Mouse (Mus musculus) liver, embryonic 16.5 days (tissue): ENCODE results near the gene Fgd3. TPM values are rescaled to one million over a fixed set of nuclear protein-coding genes. Genes with fewer than 3 reads are reported as not detected.

Source experiments
- ATAC-seq: fragments of 200-750 bp; cut with Nextera tagmentation; 2 replicates; pipeline ENCODE4 v1.8.0; 2017; ENCODE audit warnings: low read depth, mild to moderate bottlenecking, moderate number of reproducible peaks, moderate library complexity
- H3K27ac ChIP-seq: fragments of 300-500 bp; sonication (generic); 2 replicates; pipeline ENCODE4 v1.5.1; 2014; ENCODE audit warnings: mild to moderate bottlenecking, low read length
- H3K27me3 ChIP-seq: fragments of 300-500 bp; sonication (generic); 2 replicates; pipeline ENCODE4 v1.6.1; 2014; ENCODE audit warnings: low read depth, low read length, mixed read lengths; ENCODE audit not compliant: control insufficient read depth, insufficient read depth
- H3K36me3 ChIP-seq: fragments of 300-500 bp; sonication (generic); 2 replicates; pipeline ENCODE4 v1.6.1; 2014; ENCODE audit warnings: mild to moderate bottlenecking; ENCODE audit not compliant: control insufficient read depth, insufficient read depth
- H3K4me1 ChIP-seq: fragments of 300-500 bp; sonication (generic); 2 replicates; pipeline ENCODE4 v1.6.1; 2014; ENCODE audit warnings: low read depth, low read length, mixed read lengths; ENCODE audit not compliant: control insufficient read depth
- H3K4me2 ChIP-seq: fragments of 300-500 bp; sonication (generic); 2 replicates; pipeline ENCODE4 v1.6.1; 2014; ENCODE audit warnings: low read depth, low read length, mixed read lengths
- H3K4me3 ChIP-seq: fragments of 300-500 bp; sonication (generic); 2 replicates; pipeline ENCODE4 v1.5.1; 2014; ENCODE audit warnings: low read depth, mild to moderate bottlenecking, low read length
- H3K9ac ChIP-seq: fragments of 300-500 bp; sonication (generic); 2 replicates; pipeline ENCODE4 v1.6.1; 2014; ENCODE audit warnings: low read depth, low read length
- H3K9me3 ChIP-seq: fragments of 300-500 bp; sonication (generic); replicated peaks from 2 replicates; pipeline ENCODE4 v1.6.1; 2016; ENCODE audit warnings: low read length; ENCODE audit not compliant: control insufficient read depth
- WGBS: fragments of 180-500 bp; shearing (Covaris S2); extraction: QIAGEN DNeasy Blood & Tissue Kit; methylation state at CpG from one replicate; pipeline ENCODE4 v1.1.7; 2014; ENCODE audit not compliant: insufficient replicate concordance; 5-methylcytosine and 5-hydroxymethylcytosine counted together
- polyA plus RNA-seq: library from polyadenylated mRNA; unstranded; fragments of >200 nt; fragmentation: Nextera tagmentation; extraction: Ambion mirVana; gene quantifications from 2 replicates; pipeline ENCODE4 v1.2.1, GENCODE M21; 2015

Gene Fgd3
- polyA plus RNA-seq, 1 experiment from 2014 or later = 0.70 TPM

DNA sequence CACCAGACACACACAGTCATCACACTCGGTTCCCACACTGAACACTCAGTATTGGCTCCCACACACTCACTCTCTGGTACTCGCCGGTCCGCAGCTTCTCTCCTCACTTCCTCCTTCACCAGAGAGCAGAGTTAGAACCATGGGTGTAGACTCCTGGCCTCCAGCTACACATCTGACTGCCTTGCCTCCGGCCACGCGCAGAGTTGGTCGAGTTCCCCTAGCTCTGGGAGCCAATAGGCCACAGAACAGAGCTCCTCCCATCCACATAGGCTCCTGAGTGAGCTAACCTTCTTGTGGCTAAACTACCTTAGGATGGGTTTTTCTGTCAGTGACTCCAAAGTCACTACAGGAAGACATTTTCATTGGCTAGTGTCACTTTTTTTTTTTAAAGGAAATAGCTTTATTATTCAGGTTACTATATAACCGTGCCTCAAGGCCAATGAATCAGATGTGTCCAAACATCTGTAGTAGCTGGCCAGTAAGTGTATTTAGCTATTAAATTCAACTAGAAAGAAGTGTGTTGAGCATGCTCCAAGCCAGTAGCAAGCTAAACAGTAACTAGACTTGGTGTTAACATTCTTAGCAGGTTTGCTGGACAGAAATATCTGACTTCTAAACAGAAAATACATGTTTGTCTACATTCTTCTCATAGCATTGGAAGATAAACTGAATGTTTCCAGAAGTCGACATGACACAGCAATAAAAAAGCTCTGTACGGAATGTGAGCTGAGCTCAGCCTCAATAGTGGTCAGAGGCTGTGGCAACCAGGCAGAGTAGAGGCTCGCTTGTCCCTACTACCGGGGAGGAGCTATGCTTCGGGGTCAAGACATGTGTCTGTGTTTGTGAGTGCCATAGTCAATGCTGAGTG, 21.4 kb downstream of the Fgd3 start:
- Histone ChIP-seq H3K4me2 (no peak overlapping the region), H3K36me3 (no peaks in the 10 kb centered on the region), H3K4me1 (peaks cover 5% of the 10 kb centered on the region), H3K9ac (no peak overlapping the region), H3K9me3 (no peaks in the 10 kb centered on the region), H3K27me3 (no peaks in the 10 kb centered on the region), H3K27ac (peak overlapping the region; percentile 60), H3K4me3 (no peak overlapping the region)
- ATAC-seq = peak; percentile 43; the same call in 1 of the 2 replicates
- 28% methylated on average over 14 of the region's 14 CpGs for WGBS

DNA sequence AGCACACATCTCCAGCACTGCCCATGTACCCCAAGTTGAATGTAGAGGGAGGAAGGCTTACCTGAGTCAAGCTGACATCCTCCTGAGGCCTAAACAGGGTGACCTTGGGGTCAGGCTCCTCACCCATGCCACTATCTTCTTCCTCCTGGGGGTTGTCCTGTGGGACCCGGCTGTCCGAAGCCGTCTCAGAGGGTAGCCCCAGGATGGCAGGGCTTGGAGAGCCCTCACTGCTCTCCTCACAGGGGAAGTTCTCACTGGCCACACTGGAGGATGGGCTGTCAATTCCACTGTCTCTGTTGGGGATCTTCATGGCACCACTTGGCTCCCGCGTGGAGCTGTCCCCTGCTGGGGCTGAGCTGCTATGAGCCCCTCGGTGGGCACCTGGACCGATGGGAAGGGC, 23.8 kb downstream of the Fgd3 start:
- 78% methylated on average over 7 of the region's 7 CpGs for WGBS
- Histone ChIP-seq H3K4me1 (peaks cover 5% of the 10 kb centered on the region), H3K9me3 (no peaks in the 10 kb centered on the region), H3K9ac (no peak overlapping the region), H3K36me3 (no peaks in the 10 kb centered on the region; the same call in 1 of the 2 replicates), H3K27me3 (no peaks in the 10 kb centered on the region), H3K4me2 (no peak overlapping the region), H3K27ac (no peak overlapping the region), H3K4me3 (no peak overlapping the region)
- ATAC-seq = no peak

DNA sequence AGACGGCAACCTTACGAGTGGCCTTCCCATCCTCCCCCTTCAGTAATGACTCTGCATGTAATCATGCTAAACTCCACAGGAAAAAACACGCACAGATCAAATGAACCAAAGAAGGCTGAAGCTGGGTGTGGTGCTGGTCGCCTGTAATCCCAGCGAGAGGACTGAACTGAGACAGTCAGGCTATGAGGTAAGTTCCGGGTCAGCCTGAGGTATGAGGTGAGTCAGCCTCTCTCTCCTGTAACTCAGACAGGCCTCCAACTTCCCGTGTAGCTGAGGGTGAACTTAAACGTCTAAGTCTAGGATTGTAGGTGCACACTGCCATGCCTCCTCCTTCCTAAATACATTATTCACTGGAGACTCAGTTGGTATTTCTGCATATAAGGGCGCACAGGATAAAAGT, 26.0 kb downstream of the Fgd3 start:
- ATAC-seq = no peak
- no peaks in the 10 kb centered on the region for H3K9me3 ChIP-seq
- 53% methylated on average over 9 of the region's 9 CpGs for WGBS

DNA sequence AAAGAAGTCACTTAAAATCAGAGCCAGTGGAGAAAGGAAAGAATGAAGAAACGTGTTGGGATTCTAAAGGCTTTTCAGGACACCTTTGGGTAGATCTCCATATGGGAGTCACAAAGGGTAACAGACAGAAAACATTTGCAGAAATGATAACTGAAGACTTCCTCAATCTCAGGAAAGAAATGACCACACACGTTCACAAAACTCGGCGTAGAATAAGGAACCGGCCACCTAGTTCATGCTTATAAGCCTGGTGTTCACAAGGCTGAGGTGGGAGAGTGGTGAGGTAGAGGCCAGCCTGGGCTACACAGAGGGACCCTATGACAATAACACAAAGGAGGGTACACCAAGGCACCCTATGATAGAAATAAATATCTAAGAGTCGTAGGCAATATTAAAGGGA, 28.2 kb downstream of the Fgd3 start:
- no peak for ATAC-seq
- H3K4me1 ChIP-seq = no peaks in the 10 kb centered on the region
- WGBS = 41% methylated on average over 6 of the region's 6 CpGs
- no peak overlapping the region for H3K9ac ChIP-seq
- no peaks in the 10 kb centered on the region for H3K9me3 ChIP-seq
- no peak overlapping the region for H3K4me3 ChIP-seq
- H3K27ac ChIP-seq = no peak overlapping the region
- peaks cover 1% of the 10 kb centered on the region for H3K36me3 ChIP-seq
- no peak overlapping the region for H3K4me2 ChIP-seq
- no peaks in the 10 kb centered on the region for H3K27me3 ChIP-seq

More for the DNA sequence above, 26.0 kb downstream of the Fgd3 start:
- H3K27me3 ChIP-seq = no peaks in the 10 kb centered on the region
- H3K4me3 ChIP-seq = no peak overlapping the region
- no peak overlapping the region for H3K27ac ChIP-seq
- H3K4me1 ChIP-seq = peaks cover 1% of the 10 kb centered on the region
- H3K4me2 ChIP-seq = no peak overlapping the region
- H3K36me3 ChIP-seq = no peaks in the 10 kb centered on the region; the same call in 1 of the 2 replicates
- no peak overlapping the region for H3K9ac ChIP-seq

DNA sequence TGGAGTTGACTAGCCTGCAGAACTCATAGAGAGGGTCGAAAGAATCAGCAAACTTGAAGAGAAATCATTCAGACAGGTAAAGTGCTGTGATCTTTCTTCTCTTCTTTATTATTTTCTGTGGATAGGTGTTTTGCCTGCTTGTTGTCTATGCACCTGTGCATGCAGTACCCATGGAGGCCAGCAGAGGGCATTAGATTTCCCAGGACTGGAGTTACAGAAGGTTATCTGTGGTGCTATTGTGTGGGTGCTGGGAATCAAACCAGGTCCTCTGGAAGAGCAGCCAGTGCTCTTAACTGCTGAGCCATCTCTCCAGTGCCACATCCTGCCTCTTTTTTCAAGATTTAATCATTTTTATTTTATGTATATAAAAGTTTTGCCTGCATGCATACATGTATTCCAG, 28.7 kb downstream of the Fgd3 start:
- Histone ChIP-seq H3K36me3 (peaks cover 3% of the 10 kb centered on the region), H3K9me3 (no peaks in the 10 kb centered on the region), H3K27me3 (no peaks in the 10 kb centered on the region), H3K4me2 (no peak overlapping the region), H3K4me3 (no peak overlapping the region), H3K9ac (no peak overlapping the region), H3K4me1 (no peaks in the 10 kb centered on the region), H3K27ac (no peak overlapping the region)
- ATAC-seq = no peak
- 42% methylated on average over 1 of the region's 1 CpGs for WGBS

DNA sequence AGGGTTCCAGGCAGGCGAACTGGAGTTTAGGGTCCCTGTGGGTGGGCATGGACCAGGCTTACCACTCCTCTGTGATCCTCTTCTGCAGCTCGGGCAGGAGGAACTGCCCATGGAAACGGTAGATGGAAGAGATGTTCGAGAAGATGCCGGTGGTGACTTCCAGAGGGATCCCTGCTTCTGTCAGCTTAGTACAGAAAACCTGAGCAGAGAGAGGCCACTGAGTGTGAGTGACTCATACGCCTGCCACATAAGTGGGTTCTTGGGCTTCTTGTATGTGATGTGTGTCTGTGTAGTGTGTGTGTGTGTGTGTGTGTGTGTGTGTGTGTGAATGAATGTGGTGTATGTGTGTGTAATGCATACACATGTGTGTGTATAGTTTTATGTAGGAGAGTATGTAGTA, 32.9 kb downstream of the Fgd3 start:
- Histone ChIP-seq H3K4me2 (no peak overlapping the region), H3K9ac (no peak overlapping the region), H3K27me3 (no peaks in the 10 kb centered on the region), H3K36me3 (peaks cover 6% of the 10 kb centered on the region), H3K4me3 (no peak overlapping the region), H3K27ac (no peak overlapping the region), H3K9me3 (no peaks in the 10 kb centered on the region), H3K4me1 (no peaks in the 10 kb centered on the region)
- ATAC-seq = no peak
- 70% methylated on average over 6 of the region's 6 CpGs for WGBS

DNA sequence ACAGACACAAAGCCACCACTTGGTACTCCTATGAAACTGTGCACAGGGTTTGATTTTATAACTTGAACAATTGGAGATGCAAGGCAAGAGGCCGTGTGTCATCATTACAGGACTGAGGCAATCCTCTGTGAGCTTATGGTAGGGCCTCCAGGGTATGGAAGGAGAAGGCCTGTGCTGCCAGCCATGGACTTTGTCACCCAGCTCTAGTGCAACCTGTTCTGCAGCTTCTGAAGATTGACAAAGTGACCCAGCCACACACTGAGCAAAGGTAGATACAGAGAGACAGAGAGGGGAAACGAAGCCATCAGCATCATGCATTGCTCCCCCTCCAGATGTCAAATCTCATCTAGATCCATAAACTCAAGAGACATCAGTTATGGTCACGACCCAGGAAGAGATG, 33.4 kb downstream of the Fgd3 start:
- Histone ChIP-seq H3K4me2 (no peak overlapping the region), H3K9me3 (no peaks in the 10 kb centered on the region), H3K4me1 (no peaks in the 10 kb centered on the region), H3K4me3 (no peak overlapping the region), H3K36me3 (peaks cover 6% of the 10 kb centered on the region), H3K9ac (no peak overlapping the region), H3K27ac (no peak overlapping the region), H3K27me3 (no peaks in the 10 kb centered on the region)
- no peak for ATAC-seq
- 64% methylated on average over 3 of the region's 3 CpGs for WGBS

DNA sequence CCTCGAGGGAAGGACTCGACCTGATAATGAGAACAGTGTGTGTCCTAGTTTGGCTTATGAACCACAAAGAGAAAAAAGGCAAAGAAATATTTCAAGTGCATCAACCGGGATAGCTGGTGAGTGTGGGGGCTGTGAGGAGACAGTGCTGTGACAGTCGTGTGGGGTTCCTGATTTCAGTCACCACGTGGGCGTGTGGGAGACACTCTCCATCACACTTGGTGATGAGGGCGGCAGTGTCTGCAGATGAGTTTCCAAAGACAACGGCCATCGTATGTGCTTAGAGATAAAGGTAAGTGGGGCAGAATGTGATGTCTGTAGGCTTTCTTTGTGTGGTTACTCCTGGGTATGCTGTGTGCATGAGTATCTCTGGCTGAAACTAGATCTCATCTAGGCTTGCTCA, 36.4 kb downstream of the Fgd3 start:
- no peaks in the 10 kb centered on the region for H3K27me3 ChIP-seq
- no peak overlapping the region for H3K4me2 ChIP-seq
- H3K4me3 ChIP-seq = no peak overlapping the region
- H3K27ac ChIP-seq = no peak overlapping the region
- H3K9ac ChIP-seq = no peak overlapping the region
- H3K36me3 ChIP-seq = peaks cover 12% of the 10 kb centered on the region
- H3K4me1 ChIP-seq = no peaks in the 10 kb centered on the region
- WGBS = 46% methylated on average over 9 of the region's 9 CpGs
- ATAC-seq = no peak
- no peaks in the 10 kb centered on the region for H3K9me3 ChIP-seq

DNA sequence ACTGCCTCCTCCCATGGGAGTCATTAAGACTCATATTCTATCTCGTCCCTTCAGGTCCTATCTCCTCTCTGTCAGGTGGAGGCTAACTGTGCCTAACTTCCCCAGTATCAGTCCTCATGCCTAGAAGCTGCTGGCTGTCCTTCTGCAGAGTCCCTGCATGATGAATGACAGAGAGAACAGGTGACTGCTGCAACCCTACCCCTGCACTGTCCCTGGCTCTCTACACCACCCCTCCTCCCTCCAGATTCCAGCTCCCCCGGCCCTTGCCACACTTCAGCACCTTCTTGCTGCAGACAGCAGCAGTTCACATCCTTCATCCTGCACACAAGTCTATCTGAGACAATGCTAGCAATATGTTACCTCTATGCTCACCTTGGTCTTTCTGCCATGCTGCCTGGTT, 37.9 kb downstream of the Fgd3 start:
- no peak overlapping the region for H3K27ac ChIP-seq
- ATAC-seq = no peak
- H3K4me2 ChIP-seq = no peak overlapping the region
- no peaks in the 10 kb centered on the region for H3K27me3 ChIP-seq
- no peak overlapping the region for H3K4me3 ChIP-seq
- 32% methylated on average over 2 of the region's 2 CpGs for WGBS
- H3K4me1 ChIP-seq = no peaks in the 10 kb centered on the region
- H3K36me3 ChIP-seq = peaks cover 12% of the 10 kb centered on the region
- H3K9ac ChIP-seq = no peak overlapping the region
- no peaks in the 10 kb centered on the region for H3K9me3 ChIP-seq
